Mouse (Mus musculus) heart, embryonic 14.5 days (tissue): Measurements from ENCODE around the gene Stk11. TPM values are rescaled to one million over a fixed set of nuclear protein-coding genes. Genes with fewer than 3 reads are reported as not detected.
A peak's percentile ranks its signal among the peaks of the same experiment; 100 is the strongest.

Source experiments
- ATAC-seq: fragments of 200-750 bp; cut with Nextera tagmentation; 2 replicates; pipeline ENCODE4 v1.8.0; 2017; ENCODE audit warnings: low read depth, moderate TSS enrichment; ENCODE audit not compliant: insufficient number of reproducible peaks, insufficient read depth, low FRiP score
- H3K27ac ChIP-seq, 2 experiments: fragments of 200-500 bp in 1 of 2; fragments of 300-500 bp in 1 of 2; sonication (generic) in 1 of 2; replicated peaks in 1 of 2; 2 replicates each; pipeline ENCODE4 v1.5.1; 2012 to 2014; ENCODE audit warnings: low read depth in 2 of 2, low read length in 2 of 2, control low read depth in 1 of 2, mild to moderate bottlenecking in 1 of 2, mixed read lengths in 1 of 2; ENCODE audit not compliant: control insufficient read depth in 1 of 2, insufficient read depth in 1 of 2
- H3K27me3 ChIP-seq: fragments of 300-500 bp; sonication (generic); 2 replicates; pipeline ENCODE4 v1.6.1; 2014; ENCODE audit warnings: mild to moderate bottlenecking, low read length, control low read depth; ENCODE audit not compliant: control insufficient read depth, insufficient read depth
- H3K36me3 ChIP-seq: fragments of 300-500 bp; sonication (generic); 2 replicates; pipeline ENCODE4 v1.6.1; 2014; ENCODE audit warnings: mild to moderate bottlenecking, control low read depth, low read length, mixed read lengths; ENCODE audit not compliant: control insufficient read depth, insufficient read depth
- H3K4me1 ChIP-seq, 2 experiments: fragments of 200-500 bp in 1 of 2; fragments of 300-500 bp in 1 of 2; sonication (generic) in 1 of 2; 2 replicates each; pipeline ENCODE4 v1.6.1; 2012 to 2014; ENCODE audit warnings: low read length in 2 of 2, control low read depth in 1 of 2, mixed read lengths in 1 of 2; ENCODE audit not compliant: control insufficient read depth in 2 of 2, insufficient read depth in 2 of 2
- H3K4me2 ChIP-seq: fragments of 300-500 bp; sonication (generic); 2 replicates; pipeline ENCODE4 v1.6.1; 2014; ENCODE audit warnings: mild to moderate bottlenecking, low read length
- H3K4me3 ChIP-seq, 2 experiments: fragments of 200-500 bp in 1 of 2; fragments of 300-500 bp in 1 of 2; sonication (generic) in 1 of 2; 2 replicates each; pipeline ENCODE4 v1.5.1; 2012 to 2014; ENCODE audit warnings: low read length in 2 of 2, mild to moderate bottlenecking in 2 of 2, control low read depth in 1 of 2, low read depth in 1 of 2, moderate library complexity in 1 of 2; ENCODE audit not compliant: control insufficient read depth in 1 of 2, insufficient read depth in 1 of 2
- H3K9ac ChIP-seq: fragments of 300-500 bp; sonication (generic); 2 replicates; pipeline ENCODE4 v1.6.1; 2014; ENCODE audit warnings: mild to moderate bottlenecking, low read length
- H3K9me3 ChIP-seq: fragments of 300-500 bp; sonication (generic); 2 replicates; pipeline ENCODE4 v1.6.1; 2016; ENCODE audit warnings: low read length, control low read depth; ENCODE audit not compliant: control insufficient read depth
- WGBS: fragments of 180-500 bp; shearing (Covaris S2); extraction: QIAGEN DNeasy Blood & Tissue Kit; methylation state at CpG from one replicate; pipeline ENCODE4 v1.1.7; 2014; 5-methylcytosine and 5-hydroxymethylcytosine counted together
- polyA plus RNA-seq: library from polyadenylated mRNA; unstranded; fragments of >200 nt; fragmentation: Nextera tagmentation; extraction: Ambion mirVana; gene quantifications from 2 replicates; pipeline ENCODE4 v1.2.1, GENCODE M21; 2014

The Stk11 gene
- polyA plus RNA-seq, 1 experiment from 2014 or later = 17.7 TPM

DNA sequence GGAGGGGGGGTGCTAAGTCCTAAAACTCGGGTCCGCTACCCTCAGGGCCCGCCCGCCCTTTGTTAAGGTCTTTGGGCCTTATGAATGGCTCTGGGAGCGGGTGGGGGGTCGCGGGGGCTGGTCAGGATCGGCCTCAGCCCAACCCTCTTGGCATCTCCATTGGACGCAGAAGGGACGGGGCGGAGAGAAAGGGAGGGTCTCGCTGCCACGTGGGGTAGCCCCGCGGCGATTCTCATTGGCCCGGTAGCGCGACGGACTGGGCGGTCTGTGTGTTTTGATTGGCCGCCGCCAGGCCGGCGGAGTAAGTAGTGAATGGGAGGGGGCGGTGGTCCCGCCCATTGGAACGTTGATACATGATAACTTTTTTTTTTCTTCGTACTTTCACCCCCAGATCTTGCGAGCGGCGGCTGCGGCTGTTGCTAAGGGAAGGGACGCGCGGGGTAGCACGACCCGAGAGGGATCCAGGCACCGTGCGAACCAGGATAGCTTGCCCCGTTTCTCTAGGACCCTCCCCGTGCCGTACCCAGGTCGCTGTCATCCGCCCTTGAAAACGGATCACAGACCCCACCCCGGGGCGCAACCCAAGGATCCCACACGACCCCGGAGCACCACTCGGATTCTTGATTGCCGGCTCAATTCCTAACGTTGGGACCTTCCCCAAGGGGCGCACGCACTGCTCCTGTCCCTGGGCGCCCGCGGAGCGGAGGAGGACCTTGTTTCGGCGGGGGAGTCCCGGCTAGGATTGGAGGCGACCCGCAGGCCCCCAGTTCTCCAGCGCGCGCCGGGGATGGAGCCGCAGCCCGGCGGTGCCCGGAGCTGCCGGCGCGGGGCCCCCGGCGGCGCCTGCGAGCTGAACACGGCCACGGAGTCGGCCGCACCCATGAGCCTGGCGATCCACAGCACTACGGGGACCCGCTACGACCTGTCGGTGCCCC lies 34.0 kb downstream of the Stk11 start:
- Histone ChIP-seq H3K27me3 (no peaks in the 10 kb centered on the region), H3K9me3 (no peaks in the 10 kb centered on the region), H3K36me3 (peaks cover 71% of the 10 kb centered on the region), H3K4me3 (peak overlapping the region; percentile 83 to 85), H3K4me2 (peak overlapping the region; percentile 77), H3K9ac (peak overlapping the region; percentile 99), H3K4me1 (peaks cover 30 to 55% of the 10 kb centered on the region in 2 experiments), H3K27ac (peak overlapping the region; percentile 99)
- peak; percentile 77 for ATAC-seq
- under 1% methylated on average over 77 of the region's 88 CpGs for WGBS

DNA sequence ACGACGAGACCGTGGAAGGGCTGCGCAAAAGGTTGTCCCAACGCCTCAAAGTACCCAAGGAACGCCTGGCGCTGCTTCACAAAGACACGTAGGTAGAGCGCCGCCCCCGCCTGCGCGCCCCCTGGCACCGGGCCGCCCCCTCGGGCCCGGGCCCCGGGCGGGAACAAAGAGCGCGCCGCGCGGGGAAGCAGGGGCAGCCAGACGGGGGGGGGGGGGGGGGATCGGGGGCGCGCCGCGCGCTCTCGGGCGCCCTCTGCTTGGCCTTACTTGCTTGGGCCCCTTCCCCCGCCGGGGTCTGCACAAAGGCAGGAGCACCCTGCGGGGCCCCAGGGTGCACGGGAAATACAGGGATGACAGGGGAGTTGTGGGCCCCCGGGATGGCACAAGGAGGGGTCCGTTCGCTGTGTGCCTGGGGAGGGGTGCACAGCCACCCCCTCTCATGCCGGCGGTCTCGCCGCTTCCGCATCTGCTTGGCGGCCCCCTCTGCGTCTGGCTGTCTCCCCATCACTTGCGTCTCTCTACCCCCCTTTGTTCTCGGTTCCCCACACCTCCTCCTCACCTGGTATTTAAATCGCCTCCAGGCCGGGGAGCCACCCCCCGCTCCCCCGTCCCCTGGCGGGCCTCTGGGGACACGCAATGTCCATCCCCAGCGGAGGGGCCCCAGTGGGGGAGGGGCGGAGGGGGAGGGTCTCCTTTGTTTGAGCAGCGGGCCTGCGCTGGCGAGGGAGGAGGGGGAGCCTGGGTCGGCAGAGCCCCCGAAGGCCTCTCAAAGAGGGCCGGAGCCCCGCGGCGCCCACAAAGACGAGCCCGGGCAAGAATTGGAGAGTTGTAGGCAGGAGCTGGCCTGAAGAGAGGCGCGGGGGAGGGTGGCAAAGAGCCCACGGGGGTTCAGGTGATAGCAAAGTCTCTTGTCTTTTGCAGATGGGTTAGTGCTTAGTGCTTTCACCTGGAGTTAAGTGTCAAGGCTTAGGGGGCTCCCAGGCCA lies 34.9 kb downstream of the Stk11 start:
- peaks cover 71% of the 10 kb centered on the region for H3K36me3 ChIP-seq
- H3K27ac ChIP-seq = peak overlapping the region; percentile 98 to 99
- H3K4me1 ChIP-seq = peaks cover 30 to 56% of the 10 kb centered on the region in 2 experiments
- no peak for ATAC-seq
- H3K4me3 ChIP-seq = peak overlapping the region; percentile 74 to 85
- no peaks in the 10 kb centered on the region for H3K27me3 ChIP-seq
- no peaks in the 10 kb centered on the region for H3K9me3 ChIP-seq
- peak overlapping the region; percentile 77 for H3K4me2 ChIP-seq
- H3K9ac ChIP-seq = peak overlapping the region; percentile 99
- WGBS = under 1% methylated on average over 42 of the region's 71 CpGs

DNA sequence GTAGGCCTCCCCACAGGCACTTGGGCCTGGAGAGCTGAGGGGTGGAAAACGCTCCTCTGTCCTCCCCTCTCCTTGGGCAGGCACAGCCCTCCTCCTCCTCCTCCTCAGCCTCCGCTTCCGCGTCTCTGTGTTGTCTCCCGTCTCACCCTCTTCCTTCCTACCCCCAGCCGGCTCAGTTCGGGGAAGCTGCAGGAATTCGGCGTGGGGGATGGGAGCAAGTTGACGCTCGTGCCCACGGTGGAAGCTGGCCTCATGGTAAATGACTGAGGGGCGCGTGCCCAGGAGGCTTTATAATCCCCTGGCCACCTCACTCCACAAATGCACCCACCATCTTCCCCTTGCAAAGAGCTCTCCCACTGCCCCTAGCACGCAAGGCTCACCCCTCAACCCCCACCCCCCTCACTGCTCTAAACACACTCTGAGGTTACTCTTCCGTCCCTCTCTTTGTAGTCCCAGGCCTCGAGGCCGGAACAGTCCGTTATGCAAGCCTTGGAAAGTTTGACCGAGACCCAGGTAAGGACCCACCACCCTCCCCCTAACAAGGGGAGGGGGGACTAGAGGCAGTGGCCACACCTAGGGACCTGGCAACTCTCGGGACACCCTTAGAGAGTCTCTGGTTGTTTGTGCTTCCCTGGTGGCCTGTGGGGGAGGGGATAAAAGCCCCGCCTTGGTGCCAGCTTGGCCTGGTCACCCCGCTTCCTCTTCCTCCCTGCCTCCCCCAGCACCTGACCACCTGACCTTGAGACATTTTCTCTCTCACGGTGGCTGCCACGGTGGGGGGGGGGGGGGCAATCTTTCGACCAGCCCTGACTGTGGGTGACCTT lies 35.8 kb downstream of the Stk11 start:
- peaks cover 71% of the 10 kb centered on the region for H3K36me3 ChIP-seq
- WGBS = 1% methylated on average over 26 of the region's 26 CpGs
- peaks cover 24 to 56% of the 10 kb centered on the region in 2 experiments for H3K4me1 ChIP-seq

DNA sequence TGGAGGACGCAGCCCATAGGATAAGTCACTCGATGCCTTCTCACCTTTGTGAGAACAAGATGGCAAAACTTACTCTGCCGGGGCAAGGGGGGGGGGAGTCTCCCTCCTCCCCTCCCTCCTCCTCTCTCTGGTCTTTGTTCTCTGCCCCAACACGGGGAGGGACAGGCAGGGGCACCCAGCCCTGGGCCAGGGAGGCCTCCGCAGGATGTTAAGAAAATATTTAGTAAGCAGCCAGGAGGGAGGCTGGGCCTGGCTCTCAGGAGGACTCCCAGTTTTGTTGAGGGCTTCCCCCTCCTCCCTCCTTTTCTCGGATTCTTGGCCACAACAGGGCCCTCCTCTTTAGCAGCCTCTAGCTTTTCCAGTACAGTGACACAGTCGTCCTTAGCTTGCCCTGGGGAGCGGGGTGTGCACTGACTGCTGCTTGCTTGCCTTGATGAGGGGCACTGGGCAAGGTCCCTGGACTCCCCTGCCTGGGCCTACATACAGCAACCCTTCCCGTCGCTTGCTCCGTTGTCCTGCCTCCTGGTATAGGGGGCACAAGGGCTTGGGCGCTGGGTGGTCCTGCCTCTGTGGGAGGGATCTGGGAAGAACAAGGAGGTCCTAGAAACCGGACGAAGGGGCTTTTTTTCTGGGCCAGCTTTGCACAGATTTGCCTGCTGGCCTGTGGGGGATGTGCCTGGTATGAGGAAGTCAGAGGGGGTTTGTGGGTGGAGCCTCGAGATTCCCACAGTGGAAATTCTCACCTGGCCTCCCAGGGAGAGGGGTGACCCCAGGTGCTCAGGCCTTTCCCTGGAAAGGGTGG lies 36.7 kb downstream of the Stk11 start:
- WGBS = 5% methylated on average over 15 of the region's 15 CpGs
- no peak for ATAC-seq

More for the DNA sequence above, 35.8 kb downstream of the Stk11 start:
- no peaks in the 10 kb centered on the region for H3K27me3 ChIP-seq
- H3K4me2 ChIP-seq = peak overlapping the region; percentile 77
- peak overlapping the region; percentile 98 to 99 for H3K27ac ChIP-seq
- H3K9ac ChIP-seq = peak overlapping the region; percentile 99
- peak overlapping the region; percentile 74 to 85 for H3K4me3 ChIP-seq
- no peak for ATAC-seq
- H3K9me3 ChIP-seq = no peaks in the 10 kb centered on the region

DNA sequence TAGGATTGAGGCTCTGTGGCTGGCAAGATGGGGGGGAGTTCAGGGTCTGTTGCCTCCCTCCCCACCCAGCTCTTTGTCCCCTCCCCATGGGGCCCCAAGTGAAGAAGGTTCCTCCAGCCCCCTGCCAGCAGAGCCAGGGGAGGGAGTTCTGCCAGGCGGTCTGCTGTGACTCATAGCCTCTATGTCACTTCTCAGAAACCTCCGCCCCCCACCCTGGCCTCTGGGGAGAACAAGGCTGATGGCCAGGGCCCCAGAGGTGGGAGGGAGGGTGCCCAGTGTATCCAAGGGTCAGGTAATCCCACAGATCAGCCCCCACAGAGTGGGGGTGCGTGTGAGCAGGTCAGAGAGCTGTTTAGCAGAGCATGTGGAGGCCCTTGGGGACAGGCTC lies 37.3 kb downstream of the Stk11 start:
- Histone ChIP-seq H3K36me3 (peaks cover 79% of the 10 kb centered on the region), H3K9me3 (no peaks in the 10 kb centered on the region), H3K4me2 (peak overlapping the region; percentile 77), H3K27me3 (no peaks in the 10 kb centered on the region), H3K4me3 (peak overlapping the region; percentile 74 to 85), H3K27ac (peak overlapping the region; percentile 98 to 99), H3K4me1 (peaks cover 21 to 56% of the 10 kb centered on the region in 2 experiments), H3K9ac (peak overlapping the region; percentile 99)
- no peak for ATAC-seq
- WGBS = 27% methylated on average over 3 of the region's 3 CpGs

More for the DNA sequence above, 36.7 kb downstream of the Stk11 start:
- no peaks in the 10 kb centered on the region for H3K27me3 ChIP-seq
- peak overlapping the region; percentile 98 to 99 for H3K27ac ChIP-seq
- peaks cover 21 to 56% of the 10 kb centered on the region in 2 experiments for H3K4me1 ChIP-seq
- H3K9me3 ChIP-seq = no peaks in the 10 kb centered on the region
- H3K4me3 ChIP-seq = peak overlapping the region; percentile 74 to 85
- peak overlapping the region; percentile 77 for H3K4me2 ChIP-seq
- peak overlapping the region; percentile 99 for H3K9ac ChIP-seq
- peaks cover 74% of the 10 kb centered on the region for H3K36me3 ChIP-seq

DNA sequence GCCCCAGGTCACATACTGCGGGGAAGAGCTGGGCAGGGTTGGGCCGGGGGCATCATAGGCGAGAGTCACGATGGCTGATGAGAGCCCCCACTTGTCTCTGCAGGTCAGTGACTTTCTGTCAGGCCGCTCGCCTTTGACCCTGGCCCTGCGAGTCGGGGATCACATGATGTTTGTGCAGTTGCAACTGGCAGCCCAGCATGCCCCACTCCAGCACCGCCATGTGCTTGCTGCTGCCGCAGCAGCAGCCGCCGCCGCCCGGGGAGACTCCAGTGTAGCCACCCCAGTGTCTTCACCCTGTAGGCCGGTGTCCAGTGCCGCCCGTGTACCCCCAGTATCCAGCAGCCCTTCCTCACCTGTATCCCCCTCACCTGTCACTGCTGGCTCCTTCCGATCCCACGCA lies 38.1 kb downstream of the Stk11 start:
- Histone ChIP-seq H3K27me3 (no peaks in the 10 kb centered on the region), H3K4me1 (peaks cover 24 to 63% of the 10 kb centered on the region in 2 experiments), H3K27ac (peak overlapping the region in 1 of 2 experiments; percentile 99; a peak in 2 of 4 replicates), H3K4me2 (0 out of 2 replicates have a peak overlapping the region, but pooled peaks have one; percentile 77), H3K4me3 (no peak overlapping the region), H3K36me3 (peaks cover 79% of the 10 kb centered on the region), H3K9me3 (no peaks in the 10 kb centered on the region), H3K9ac (peak overlapping the region; percentile 99)
- 89% methylated on average over 19 of the region's 19 CpGs for WGBS
- no peak for ATAC-seq
